Mouse (Mus musculus) spleen, adult 2 months (tissue): ENCODE measurements around the gene Ubac1. TPM values are rescaled to one million over a fixed set of nuclear protein-coding genes. Genes with fewer than 3 reads are reported as not detected.

Source experiments
- DNase-seq, 2 experiments: peaks; one replicate each; pipeline versions ENCODE4 v3.0.0 to v3.0.0-alpha.2; 2012 to 2021; ENCODE audit warnings: low spot score in 2 of 2, low read depth in 1 of 2
- H3K27ac ChIP-seq: fragments of 200-500 bp; 2 replicates; pipeline ENCODE4 v1.5.1; 2012; ENCODE audit warnings: low read length, inconsistent platforms; ENCODE audit not compliant: insufficient read depth
- H3K27me3 ChIP-seq: fragments of 200-500 bp; 2 replicates; pipeline ENCODE4 v1.6.1; 2012; ENCODE audit warnings: mild to moderate bottlenecking, moderate library complexity, low read length, inconsistent platforms; ENCODE audit not compliant: control insufficient read depth, insufficient read depth
- H3K36me3 ChIP-seq: fragments of 200-500 bp; 2 replicates; pipeline ENCODE4 v1.6.1; 2012; ENCODE audit warnings: mild to moderate bottlenecking, low read length, inconsistent platforms; ENCODE audit not compliant: control insufficient read depth, insufficient read depth
- H3K4me1 ChIP-seq: fragments of 200-500 bp; 2 replicates; pipeline ENCODE4 v1.6.1; 2011; ENCODE audit warnings: inconsistent platforms; ENCODE audit not compliant: control insufficient read depth, insufficient read depth, insufficient read length
- H3K4me3 ChIP-seq: fragments of 200-500 bp; 2 replicates; pipeline ENCODE4 v1.5.1; 2011; ENCODE audit warnings: mild to moderate bottlenecking, inconsistent platforms; ENCODE audit not compliant: insufficient read depth, insufficient read length; ENCODE audit errors: extremely low read depth
- CTCF ChIP-seq: fragments of 200-500 bp; IDR thresholded peaks from 2 replicates; pipeline ENCODE4 v1.5.1; 2011; ENCODE audit warnings: mild to moderate bottlenecking, inconsistent platforms; ENCODE audit not compliant: insufficient read depth, insufficient read length, insufficient replicate concordance; ENCODE audit errors: extremely low read depth
- POLR2A ChIP-seq: fragments of 200-500 bp; IDR thresholded peaks from 2 replicates; pipeline ENCODE4 v1.6.1; 2011; ENCODE audit warnings: low read depth, low read length, inconsistent platforms
- WGBS: fragments of 180-500 bp; shearing (Covaris S2); methylation state at CpG from one replicate; pipeline ENCODE4 v1.1.7; 2018; 5-methylcytosine and 5-hydroxymethylcytosine counted together
- polyA plus RNA-seq: library from polyadenylated mRNA; depleted of rRNA; stranded (reverse); fragments of >200 nt; gene quantifications from 2 replicates; pipeline ENCODE4 v1.2.3, GENCODE M21; 2012; rRNA removed

Gene Ubac1
- 69.1 and 80.2 TPM in 2 replicates for polyA plus RNA-seq

- no peak for TF ChIP-seq CTCF
- no peak for TF ChIP-seq POLR2A
- Histone ChIP-seq H3K27me3 (no peaks in the 10 kb centered on the region), H3K36me3 (no peaks in the 10 kb centered on the region), H3K4me3 (peak within 1 kb of the TSS; percentile 76), H3K27ac (peak within 1 kb of the TSS; percentile 85), H3K4me1 (peaks cover 4% of the 10 kb centered on the region; the same call in 1 of the 2 replicates)
- 7% methylated on average over 50 of the region's 50 CpGs for WGBS
- DNase-seq: peak; percentile 74 to 86
Observed at GRCm38 (mm10) chr2:26021561-26022257, at the start of gene Ubac1. Gene Ubac1 (minus strand): TSS chr2:26021747.

GRCm38 (mm10) chr2:26068592-26068991 is 47.0 kb upstream of the Ubac1 start:
- WGBS: 100% methylated on average over 1 of the region's 1 CpGs
- Histone ChIP-seq H3K4me1 (no peaks in the 10 kb centered on the region), H3K4me3 (no peak overlapping the region)

GRCm38 (mm10) chr2:26068175-26068574 is 46.6 kb upstream of the Ubac1 start:
- no peaks in the 10 kb centered on the region for H3K36me3 ChIP-seq
- TF ChIP-seq POLR2A: no peak
- no peak for TF ChIP-seq CTCF
- H3K4me3 ChIP-seq: no peak overlapping the region
- no peaks in the 10 kb centered on the region for H3K4me1 ChIP-seq
- WGBS: 38% methylated on average over 7 of the region's 7 CpGs
- no peaks in the 10 kb centered on the region for H3K27me3 ChIP-seq
- H3K27ac ChIP-seq: no peak overlapping the region
- DNase-seq: no peak

More at GRCm38 (mm10) chr2:26068592-26068991, 47.0 kb upstream of the Ubac1 start:
- H3K36me3 ChIP-seq: no peaks in the 10 kb centered on the region
- TF ChIP-seq POLR2A: no peak
- TF ChIP-seq CTCF: no peak
- H3K27me3 ChIP-seq: no peaks in the 10 kb centered on the region
- DNase-seq: no peak
- H3K27ac ChIP-seq: no peak overlapping the region

- Histone ChIP-seq H3K27me3 (no peaks in the 10 kb centered on the region), H3K27ac (no peak overlapping the region), H3K4me3 (no peak overlapping the region), H3K4me1 (0 out of 2 replicates have a peak, but pooled peaks cover 3% of the 10 kb centered on the region), H3K36me3 (no peaks in the 10 kb centered on the region)
- DNase-seq: no peak
- TF ChIP-seq CTCF: no peak
- TF ChIP-seq POLR2A: no peak
- WGBS: 87% methylated on average over 14 of the region's 14 CpGs
Observed at GRCm38 (mm10) chr2:26066527-26066926, 45.0 kb upstream of the Ubac1 start.

- WGBS: 82% methylated on average over 13 of the region's 13 CpGs
- H3K27me3 ChIP-seq: no peaks in the 10 kb centered on the region
- H3K4me1 ChIP-seq: 0 out of 2 replicates have a peak, but pooled peaks cover 3% of the 10 kb centered on the region
- H3K36me3 ChIP-seq: no peaks in the 10 kb centered on the region
- H3K4me3 ChIP-seq: no peak overlapping the region
- H3K27ac ChIP-seq: no peak overlapping the region
- no peak for DNase-seq
- TF ChIP-seq POLR2A (no peak), CTCF (no peak)
Observed at GRCm38 (mm10) chr2:26062742-26063427, 41.3 kb upstream of the Ubac1 start.

GRCm38 (mm10) chr2:26062241-26062640 is 40.7 kb upstream of the Ubac1 start:
- 56% methylated on average over 4 of the region's 4 CpGs for WGBS

More at GRCm38 (mm10) chr2:26062241-26062640, 40.7 kb upstream of the Ubac1 start:
- DNase-seq: no peak
- TF ChIP-seq POLR2A (no peak), CTCF (no peak)
- H3K36me3 ChIP-seq: no peaks in the 10 kb centered on the region
- no peaks in the 10 kb centered on the region for H3K27me3 ChIP-seq
- no peak overlapping the region for H3K27ac ChIP-seq
- 0 out of 2 replicates have a peak, but pooled peaks cover 3% of the 10 kb centered on the region for H3K4me1 ChIP-seq
- no peak overlapping the region for H3K4me3 ChIP-seq
